Mouse (Mus musculus): ENCODE measurements around the gene Cgrrf1.
"Not testable (repeated sequence)": the region's sequence is repeated elsewhere in the genome, so short reads cannot be mapped to it uniquely, and the experiment has no call there.

Gene Cgrrf1

GRCm38 (mm10) chr14:46831837-46832333 is at the start of gene Cgrrf1:
TSS of gene Cgrrf1 (plus strand) at chr14:46832125.
- in situ Hi-C loops (cut with MboI; ENCODE audit: low pct_unique_long_range_greater_than_20kb in 1 of 2, low sequenced_read_pairs in 2 of 2, unreplicated experiment in 1 of 2), result no loop called here

- in situ Hi-C loops (cut with MboI; ENCODE audit: low pct_unique_long_range_greater_than_20kb in 1 of 2, low sequenced_read_pairs in 2 of 2, unreplicated experiment in 1 of 2), result no loop called here
These were observed 49.6 kb upstream of the Cgrrf1 start for GRCm38 (mm10) chr14:46782187-46782828.

DNA sequence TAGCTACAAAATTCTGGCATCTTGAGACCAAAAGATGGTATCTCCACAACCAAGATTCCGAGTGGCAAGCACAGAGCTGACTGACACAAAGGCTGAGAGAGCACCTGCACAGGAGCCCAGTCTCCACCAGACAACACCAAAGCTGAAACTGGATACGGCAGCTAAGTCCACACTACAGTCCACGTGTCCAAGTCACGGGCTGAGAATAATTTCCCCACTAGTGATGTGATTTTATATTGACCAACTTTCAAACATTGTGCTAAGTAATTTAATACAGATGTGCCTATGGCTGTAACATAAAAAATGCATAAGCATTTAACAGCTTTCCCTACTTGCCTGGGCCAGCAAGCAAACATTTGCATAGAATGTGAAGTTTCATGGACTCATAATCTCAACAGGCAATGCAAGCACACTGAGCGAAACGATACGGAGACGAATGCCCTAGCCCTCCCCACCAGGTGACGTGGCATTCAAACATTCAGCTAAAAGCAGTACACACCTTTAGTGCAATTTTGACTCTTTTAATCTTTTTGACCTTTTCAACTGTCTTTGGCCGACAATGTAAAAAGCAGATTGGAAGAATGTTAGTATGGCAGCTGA is 48.5 kb upstream of the Cgrrf1 start:
- in situ Hi-C loops (cut with MboI; ENCODE audit: low pct_unique_long_range_greater_than_20kb in 1 of 2, low sequenced_read_pairs in 2 of 2, unreplicated experiment in 1 of 2), result no loop called here

GRCm38 (mm10) chr14:46785247-46785646 is 46.7 kb upstream of the Cgrrf1 start:
- in situ Hi-C loops (cut with MboI; ENCODE audit: low pct_unique_long_range_greater_than_20kb in 1 of 2, low sequenced_read_pairs in 2 of 2, unreplicated experiment in 1 of 2), result no loop called here

DNA sequence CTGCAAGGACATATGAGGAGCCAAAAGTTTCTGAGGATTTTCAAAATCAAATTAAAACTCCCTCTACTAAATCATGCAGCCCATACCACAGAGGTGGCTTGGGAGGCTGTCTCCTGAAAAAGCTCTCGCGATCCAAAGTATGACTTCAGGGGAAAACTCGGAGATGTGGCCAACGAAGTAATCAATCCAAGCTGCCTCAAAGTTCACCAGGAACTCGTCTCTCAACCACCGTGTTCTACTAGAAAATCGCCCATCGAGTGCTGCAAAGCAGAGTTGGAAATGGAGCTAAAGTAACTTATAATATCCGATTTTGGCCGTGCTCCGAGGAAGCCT is 44.5 kb upstream of the Cgrrf1 start:
- in situ Hi-C loops (cut with MboI; ENCODE audit: low pct_unique_long_range_greater_than_20kb in 1 of 2, low sequenced_read_pairs in 2 of 2, unreplicated experiment in 1 of 2), result no loop called here

GRCm38 (mm10) chr14:46787787-46788504 is 44.0 kb upstream of the Cgrrf1 start, which contains the start of gene Cnih1:
TSS of gene Cnih1 (minus strand) at chr14:46788411.
- in situ Hi-C loops (cut with MboI; ENCODE audit: low pct_unique_long_range_greater_than_20kb in 1 of 2, low sequenced_read_pairs in 2 of 2, unreplicated experiment in 1 of 2), result no loop called here

DNA sequence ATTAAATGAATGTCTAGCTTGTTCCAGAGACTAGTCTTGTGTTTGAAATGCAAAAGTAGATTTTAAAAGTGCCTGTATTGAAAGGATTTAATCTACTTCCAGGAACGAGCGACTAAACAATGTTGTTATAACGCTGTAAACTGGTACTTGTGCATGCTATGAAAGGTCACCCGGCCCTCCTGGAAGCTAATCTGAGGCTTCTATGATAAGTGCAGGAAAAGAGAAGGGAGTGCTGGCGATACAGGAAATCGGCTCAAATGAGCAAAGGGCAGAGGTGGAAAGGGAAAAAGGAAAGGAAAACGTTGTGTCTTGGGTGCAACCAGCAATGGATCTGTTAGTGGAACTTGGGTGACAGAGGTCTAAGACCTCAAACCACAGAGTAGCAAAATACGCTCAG is 43.4 kb upstream of the Cgrrf1 start:
- in situ Hi-C loops (cut with MboI; ENCODE audit: low pct_unique_long_range_greater_than_20kb in 1 of 2, low sequenced_read_pairs in 2 of 2, unreplicated experiment in 1 of 2), result no loop called here

DNA sequence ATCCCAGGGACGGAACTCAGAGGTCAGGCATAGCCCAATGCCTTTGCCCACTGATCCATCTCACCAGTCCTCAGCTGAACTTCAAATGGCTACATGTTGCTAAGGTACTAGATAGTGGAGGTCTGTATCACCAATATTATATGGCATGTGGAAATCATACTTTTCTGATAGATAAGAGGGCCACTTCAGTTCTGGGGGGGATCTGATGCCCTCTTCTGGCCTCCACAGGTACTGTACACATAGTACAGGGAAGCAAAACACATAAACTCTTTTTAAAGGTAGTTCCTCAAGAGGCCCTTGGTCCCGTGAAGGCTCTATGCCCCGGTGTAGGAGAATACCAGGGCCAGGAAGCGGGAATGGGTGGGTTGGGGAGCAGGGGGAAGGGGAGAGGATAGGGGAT is 41.6 kb upstream of the Cgrrf1 start:
- in situ Hi-C loops (cut with MboI; ENCODE audit: low pct_unique_long_range_greater_than_20kb in 1 of 2, low sequenced_read_pairs in 2 of 2, unreplicated experiment in 1 of 2), result no loop called here

GRCm38 (mm10) chr14:46790723-46791122 is 41.2 kb upstream of the Cgrrf1 start:
- in situ Hi-C loops (cut with MboI; ENCODE audit: low pct_unique_long_range_greater_than_20kb in 1 of 2, low sequenced_read_pairs in 2 of 2, unreplicated experiment in 1 of 2), result no loop called here

GRCm38 (mm10) chr14:46794157-46794556 is 37.8 kb upstream of the Cgrrf1 start:
- in situ Hi-C loops (cut with MboI; ENCODE audit: low pct_unique_long_range_greater_than_20kb in 1 of 2, low sequenced_read_pairs in 2 of 2, unreplicated experiment in 1 of 2), result no loop called here

DNA sequence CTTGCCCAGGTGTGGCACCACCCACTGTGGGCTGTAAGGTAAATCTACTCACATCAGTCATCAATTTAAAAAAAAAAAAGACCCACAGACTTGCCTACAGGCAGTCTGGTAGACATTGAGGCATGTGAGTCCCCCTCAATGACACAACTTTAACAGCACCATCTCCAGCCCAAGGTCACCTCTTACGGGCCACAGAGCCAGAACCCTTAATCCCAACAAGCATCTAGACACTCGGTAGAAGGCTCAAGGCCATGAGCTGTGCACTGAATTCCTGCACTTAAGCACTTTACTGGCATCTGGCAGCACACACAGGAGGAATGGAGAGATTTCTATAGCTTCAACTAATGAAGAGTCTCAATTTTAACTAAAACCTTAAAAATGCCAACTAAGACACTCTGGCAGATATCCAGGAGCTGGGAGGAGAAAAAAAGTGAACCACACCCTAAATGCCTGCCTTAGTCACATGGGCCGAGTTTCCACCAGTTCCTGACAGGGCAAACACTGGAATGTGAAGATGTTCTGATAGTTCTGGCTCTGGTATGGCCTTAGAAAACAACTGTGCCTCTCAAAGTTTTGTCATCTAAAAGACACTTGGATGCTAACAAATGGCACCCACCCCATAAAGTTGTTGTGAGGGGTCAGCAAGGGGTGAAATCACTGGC is 31.1 kb upstream of the Cgrrf1 start:
- in situ Hi-C loops (cut with MboI; ENCODE audit: low pct_unique_long_range_greater_than_20kb in 1 of 2, low sequenced_read_pairs in 2 of 2, unreplicated experiment in 1 of 2), result no loop called here

DNA sequence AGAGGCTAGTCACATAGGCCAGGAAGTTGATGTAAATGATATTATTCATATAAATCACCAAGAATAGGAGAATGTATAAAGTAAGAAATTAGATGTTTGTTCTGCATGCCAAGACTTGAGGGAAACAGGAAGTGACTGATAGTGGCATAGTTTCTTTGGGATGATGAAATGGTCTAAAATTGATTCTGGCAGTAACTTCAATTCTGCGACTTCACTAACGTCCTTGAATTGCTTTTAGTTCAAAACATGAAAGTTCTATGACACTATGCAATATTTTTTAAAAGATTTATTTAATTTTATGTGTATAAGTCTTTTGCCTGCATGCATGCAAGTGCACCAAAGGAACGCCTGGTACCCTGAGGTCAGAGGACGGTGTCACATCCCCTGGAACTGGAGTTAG is 28.7 kb upstream of the Cgrrf1 start:
- in situ Hi-C loops (cut with MboI; ENCODE audit: low pct_unique_long_range_greater_than_20kb in 1 of 2, low sequenced_read_pairs in 2 of 2, unreplicated experiment in 1 of 2), result no loop called here

DNA sequence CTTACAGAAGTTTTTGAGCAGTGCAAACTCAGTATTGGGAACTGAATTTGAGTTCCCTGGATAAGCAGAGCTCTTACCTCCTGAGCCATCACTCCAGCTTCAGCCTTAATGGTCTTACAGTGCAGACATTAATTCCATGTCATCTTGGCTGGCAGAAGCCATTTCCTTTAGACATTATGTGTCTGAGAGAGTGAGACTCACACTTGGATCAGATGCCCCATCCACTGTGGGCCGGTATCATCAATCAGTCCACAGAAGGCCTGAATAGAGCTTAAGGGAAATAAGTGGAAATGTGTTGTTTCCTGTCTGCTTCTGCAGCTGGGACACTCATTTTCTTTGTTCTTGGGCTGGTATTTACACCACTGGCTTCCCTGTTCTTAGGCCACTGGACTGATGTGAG is 28.1 kb upstream of the Cgrrf1 start:
- in situ Hi-C loops (cut with MboI; ENCODE audit: low pct_unique_long_range_greater_than_20kb in 1 of 2, low sequenced_read_pairs in 2 of 2, unreplicated experiment in 1 of 2), result no loop called here

DNA sequence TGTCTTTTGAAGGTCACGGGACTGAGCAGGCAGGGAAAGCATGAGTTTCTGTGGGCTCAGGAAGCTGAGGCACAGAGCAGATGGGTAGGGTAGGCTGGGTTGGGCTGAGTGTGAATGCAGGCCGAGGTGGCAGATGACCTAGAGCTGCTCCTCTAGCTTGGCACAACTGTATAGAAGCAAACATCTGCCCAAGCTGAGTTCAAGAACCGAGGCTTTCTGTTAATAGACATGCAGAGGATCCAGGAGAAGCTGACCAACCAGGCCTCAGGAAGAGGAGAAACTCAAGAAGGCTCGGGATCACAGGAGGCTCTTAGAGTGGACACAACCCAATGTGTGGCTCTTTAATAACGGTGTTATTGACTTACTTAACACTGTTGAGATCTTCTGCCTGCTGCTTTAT is 25.7 kb upstream of the Cgrrf1 start:
- in situ Hi-C loops (cut with MboI; ENCODE audit: low pct_unique_long_range_greater_than_20kb in 1 of 2, low sequenced_read_pairs in 2 of 2, unreplicated experiment in 1 of 2), result no loop called here

- in situ Hi-C loops (cut with MboI; ENCODE audit: low pct_unique_long_range_greater_than_20kb in 1 of 2, low sequenced_read_pairs in 2 of 2, unreplicated experiment in 1 of 2), result no loop called here
These were observed 24.0 kb upstream of the Cgrrf1 start for GRCm38 (mm10) chr14:46807927-46808326.

DNA sequence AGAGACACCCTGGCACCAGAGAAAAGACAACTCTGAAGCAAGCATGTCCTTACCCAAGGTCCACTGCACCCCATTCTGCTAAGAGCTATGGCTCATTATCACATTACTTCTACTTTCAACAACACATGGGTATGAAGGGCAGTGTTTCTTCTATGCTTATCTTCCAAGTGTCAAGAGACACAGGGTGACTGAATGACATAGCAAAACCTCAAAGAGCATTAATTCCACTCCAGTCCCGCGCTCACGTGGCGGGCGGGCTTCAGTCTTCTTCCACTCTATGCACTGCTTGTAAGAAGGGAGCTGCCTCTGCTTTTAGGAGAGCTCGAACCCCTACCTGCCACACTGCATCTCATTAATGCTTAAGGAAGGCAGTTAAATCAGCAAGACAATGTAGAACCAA is 16.3 kb upstream of the Cgrrf1 start:
- in situ Hi-C loops (cut with MboI; ENCODE audit: low pct_unique_long_range_greater_than_20kb in 1 of 2, low sequenced_read_pairs in 2 of 2, unreplicated experiment in 1 of 2), result no loop called here

DNA sequence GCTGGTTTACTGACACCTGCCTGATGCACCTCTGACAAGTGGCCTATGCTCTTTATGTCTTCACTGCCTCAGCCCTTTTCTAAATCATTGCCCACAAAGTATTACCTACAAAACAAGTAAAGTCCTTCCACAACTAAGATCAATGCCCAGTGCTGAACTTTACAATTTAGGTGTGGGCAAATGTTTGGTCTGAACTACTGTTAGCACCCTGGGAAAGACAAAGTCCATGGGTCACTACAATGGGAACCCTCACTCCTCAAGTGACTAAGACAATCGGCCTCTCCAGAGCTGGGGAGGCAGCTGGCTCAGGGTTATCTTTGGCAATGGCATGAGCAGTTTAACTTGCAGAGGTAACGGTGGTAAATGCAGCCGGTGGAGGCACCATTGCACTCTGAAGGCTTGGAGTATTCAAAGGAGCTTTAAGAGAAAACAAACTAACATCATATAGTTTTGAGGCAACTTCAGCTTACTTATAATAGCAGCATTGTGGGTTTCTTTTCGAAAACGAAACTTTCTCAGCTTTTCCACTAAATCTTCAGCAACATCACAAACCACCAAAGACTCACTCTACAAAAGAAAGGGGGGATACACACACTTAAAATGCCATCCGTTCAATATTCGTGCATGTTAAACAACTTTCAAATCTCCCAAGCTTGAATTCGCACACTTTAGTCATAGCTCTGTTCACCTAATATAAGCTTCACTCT is 14.9 kb upstream of the Cgrrf1 start:
- in situ Hi-C loops (cut with MboI; ENCODE audit: low pct_unique_long_range_greater_than_20kb in 1 of 2, low sequenced_read_pairs in 2 of 2, unreplicated experiment in 1 of 2), result no loop called here

GRCm38 (mm10) chr14:46818743-46819142 is 13.2 kb upstream of the Cgrrf1 start:
- in situ Hi-C loops (cut with MboI; ENCODE audit: low pct_unique_long_range_greater_than_20kb in 1 of 2, low sequenced_read_pairs in 2 of 2, unreplicated experiment in 1 of 2), result no loop called here

DNA sequence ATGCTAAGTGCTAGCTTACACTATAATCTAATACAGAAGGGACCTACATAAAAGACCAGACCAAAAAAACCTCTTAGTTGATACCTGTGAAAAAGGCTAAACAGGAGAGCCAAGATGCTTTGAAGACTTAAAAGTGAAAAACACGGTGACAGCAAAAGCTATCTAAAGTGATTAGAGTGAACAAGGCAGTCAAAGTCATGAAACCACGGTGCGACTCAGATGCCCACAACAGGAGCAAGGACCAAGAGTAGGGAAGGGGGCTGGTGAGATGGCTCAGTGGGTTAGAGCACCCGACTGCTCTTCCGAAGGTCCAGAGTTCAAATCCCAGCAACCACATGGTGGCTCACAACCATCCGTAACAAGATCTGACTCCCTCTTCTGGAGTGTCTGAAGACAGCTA is 12.0 kb upstream of the Cgrrf1 start:
- in situ Hi-C loops (cut with MboI; ENCODE audit: low pct_unique_long_range_greater_than_20kb in 1 of 2, low sequenced_read_pairs in 2 of 2, unreplicated experiment in 1 of 2), result not testable (repeated sequence)
